Mouse (Mus musculus): Measurements from ENCODE around the gene Cilp2. TPM values are rescaled to one million over a fixed set of nuclear protein-coding genes. Genes with fewer than 3 reads are reported as not detected.

Cilp2 gene
- polyA plus RNA-seq, 1 experiment: 0.02 TPM

GRCm38 (mm10) chr8:69884141-69884540, 3.3 kb downstream of the Cilp2 start:
- no peak for TF ChIP-seq GATA1 (IDR thresholded peaks at IDR 0.05; ENCODE audit: low read length)

DNA sequence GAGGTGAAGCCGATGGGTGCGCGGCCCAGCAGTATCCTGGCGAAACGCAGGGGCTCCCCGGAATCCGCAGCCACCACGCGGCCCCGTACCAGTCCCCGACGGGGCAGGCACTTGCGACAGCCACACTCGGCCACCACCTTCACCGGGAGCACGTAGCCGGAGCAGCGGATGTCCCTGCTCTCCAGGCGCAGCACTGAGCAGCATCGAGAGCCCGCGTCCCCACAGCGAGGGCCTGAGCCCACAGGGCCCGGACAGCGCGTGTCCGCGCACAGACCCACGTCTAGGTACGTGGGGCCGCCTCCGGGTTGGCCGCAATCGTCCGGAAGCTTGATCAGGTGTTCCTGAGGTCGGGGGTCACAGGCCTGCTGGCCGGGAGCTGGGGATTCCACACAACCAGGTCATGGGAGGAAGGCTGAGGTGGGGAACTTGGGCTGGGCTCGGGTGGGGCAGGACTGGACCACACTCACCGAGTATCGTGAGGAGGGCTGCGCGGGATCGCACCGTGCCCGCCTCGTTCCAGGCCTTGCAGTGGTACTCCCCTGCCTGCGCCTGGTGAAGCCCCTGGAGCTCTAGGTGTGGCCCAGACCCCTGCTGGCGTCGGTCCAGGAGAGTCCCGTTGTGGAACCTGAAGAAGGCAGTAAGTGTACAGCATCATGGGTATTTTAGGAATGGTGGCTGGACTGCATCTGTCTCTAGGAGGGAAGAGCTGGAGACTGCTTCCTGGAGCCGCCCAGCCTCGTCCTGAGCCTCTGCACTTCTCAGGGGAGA, 4.5 kb downstream of the Cilp2 start:
- TF ChIP-seq GATA1 (IDR thresholded peaks at IDR 0.05; ENCODE audit: low read length): no peak

- no peak for TF ChIP-seq GATA1 (IDR thresholded peaks at IDR 0.05; ENCODE audit: low read length)
These were observed 5.3 kb downstream of the Cilp2 start for GRCm38 (mm10) chr8:69882021-69882756.

GRCm38 (mm10) chr8:69881261-69881865, 6.1 kb downstream of the Cilp2 start:
- no peak for TF ChIP-seq GATA1 (IDR thresholded peaks at IDR 0.05; ENCODE audit: low read length)

- TF ChIP-seq GATA1 (IDR thresholded peaks at IDR 0.05; ENCODE audit: low read length): no peak
These were observed 6.6 kb downstream of the Cilp2 start for GRCm38 (mm10) chr8:69880841-69881240.

- TF ChIP-seq GATA1 (IDR thresholded peaks at IDR 0.05; ENCODE audit: low read length): no peak
These were observed 7.8 kb downstream of the Cilp2 start for GRCm38 (mm10) chr8:69879678-69880077.

DNA sequence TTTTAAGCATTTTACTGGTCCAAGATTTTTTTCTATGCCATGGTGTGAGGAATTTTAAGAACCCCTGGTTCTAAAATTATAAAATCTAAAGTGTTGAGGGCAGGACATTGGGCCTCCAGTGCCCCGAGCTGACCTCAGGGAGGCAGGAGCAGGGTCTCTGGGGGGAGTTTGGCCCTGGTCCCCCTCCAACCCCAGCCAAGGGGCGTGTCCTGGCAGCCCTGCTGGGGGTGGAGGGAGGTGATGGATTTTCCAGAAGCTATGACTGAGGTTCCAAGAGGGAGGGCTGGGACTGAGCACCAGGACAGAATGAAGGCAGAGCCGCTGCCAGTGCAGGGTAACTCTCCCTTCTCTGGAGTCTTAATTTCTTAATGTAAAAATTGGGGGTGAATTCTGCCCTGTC, 9.5 kb downstream of the Cilp2 start:
- TF ChIP-seq GATA1 (IDR thresholded peaks at IDR 0.05; ENCODE audit: low read length): no peak

DNA sequence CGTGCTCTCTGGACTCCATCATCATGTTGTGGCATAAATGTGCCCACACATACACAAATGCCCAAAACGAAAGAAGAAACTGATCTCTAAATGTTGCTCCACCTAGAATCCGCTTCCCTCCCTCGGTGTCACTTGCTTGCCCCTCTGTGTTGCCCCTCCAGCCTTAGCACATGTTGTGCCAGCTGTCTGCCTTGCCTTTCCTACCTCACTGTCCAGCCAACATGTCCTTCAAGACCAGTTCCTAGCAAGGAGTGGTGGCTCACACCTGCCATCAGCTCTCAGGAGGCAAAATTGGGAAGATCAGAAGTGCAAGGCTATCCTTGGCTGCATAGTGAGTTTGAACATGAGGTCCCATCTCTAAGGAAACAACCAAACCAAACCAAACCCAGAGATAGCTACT, 10.1 kb downstream of the Cilp2 start:
- no peak for TF ChIP-seq GATA1 (IDR thresholded peaks at IDR 0.05; ENCODE audit: low read length)

DNA sequence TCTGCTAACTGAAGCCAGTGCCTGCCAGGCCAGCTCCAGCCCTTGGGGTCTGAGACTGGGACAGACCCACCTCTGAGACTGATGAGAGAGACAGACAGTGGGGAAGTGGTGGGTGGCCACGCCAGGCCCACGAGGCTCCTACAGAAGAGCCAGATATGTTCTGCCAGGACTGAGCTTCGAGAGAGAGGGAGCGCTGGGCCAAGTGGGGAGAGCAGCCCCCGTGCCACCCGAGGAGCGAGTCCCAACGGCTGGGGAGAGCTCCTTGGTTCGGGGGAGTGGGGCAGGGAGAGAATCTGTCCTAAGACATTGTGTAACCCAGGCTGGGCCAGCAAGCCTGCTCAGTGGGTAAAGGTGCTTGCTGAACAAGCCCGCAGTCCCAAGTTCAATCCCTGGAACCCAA, 10.5 kb downstream of the Cilp2 start:
- TF ChIP-seq GATA1 (IDR thresholded peaks at IDR 0.05; ENCODE audit: low read length): no peak

DNA sequence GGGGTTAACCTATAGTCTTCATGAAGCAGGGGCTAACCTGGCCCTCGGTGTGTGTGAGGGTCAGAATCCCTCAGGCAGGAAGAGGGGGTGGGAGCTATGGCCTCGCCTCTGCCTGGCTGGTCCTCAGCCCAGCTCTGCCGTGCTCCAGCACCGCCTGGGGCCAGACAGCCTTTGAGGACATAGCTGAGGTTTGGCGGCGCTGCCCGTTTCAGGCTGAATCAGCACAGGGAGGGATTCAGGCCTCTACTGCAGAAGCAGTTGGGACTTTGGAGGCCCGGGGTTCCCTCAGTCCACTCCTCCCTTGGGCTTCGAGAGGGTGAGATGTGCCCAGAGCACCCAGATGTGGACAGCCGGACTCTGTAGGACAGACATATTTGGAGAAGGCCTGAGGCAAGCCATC, 11.4 kb downstream of the Cilp2 start:
- TF ChIP-seq GATA1 (IDR thresholded peaks at IDR 0.05; ENCODE audit: low read length): no peak

- no peak for TF ChIP-seq GATA1 (IDR thresholded peaks at IDR 0.05; ENCODE audit: low read length)
These were observed 12.8 kb downstream of the Cilp2 start for GRCm38 (mm10) chr8:69874654-69875053.

DNA sequence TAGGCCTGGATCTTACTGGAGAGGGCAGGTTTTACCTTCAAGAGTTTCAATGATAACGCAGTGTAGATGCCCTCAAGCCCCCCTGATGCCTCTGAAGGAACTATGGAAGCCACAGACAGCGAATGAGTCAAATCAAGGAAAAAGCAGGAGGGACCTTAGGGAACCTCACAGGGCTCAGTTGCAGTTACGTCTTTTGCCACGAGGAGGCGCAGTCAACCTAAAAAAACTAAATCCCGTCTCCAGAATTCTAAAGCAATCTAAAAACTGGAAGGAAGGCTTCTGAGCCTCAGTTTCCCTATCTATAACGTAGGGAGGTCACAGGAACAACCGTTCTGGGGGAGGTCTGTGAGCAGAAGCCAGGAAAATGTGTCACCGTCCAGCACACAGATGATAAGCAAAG, 13.3 kb downstream of the Cilp2 start:
- no peak for TF ChIP-seq GATA1 (IDR thresholded peaks at IDR 0.05; ENCODE audit: low read length)

DNA sequence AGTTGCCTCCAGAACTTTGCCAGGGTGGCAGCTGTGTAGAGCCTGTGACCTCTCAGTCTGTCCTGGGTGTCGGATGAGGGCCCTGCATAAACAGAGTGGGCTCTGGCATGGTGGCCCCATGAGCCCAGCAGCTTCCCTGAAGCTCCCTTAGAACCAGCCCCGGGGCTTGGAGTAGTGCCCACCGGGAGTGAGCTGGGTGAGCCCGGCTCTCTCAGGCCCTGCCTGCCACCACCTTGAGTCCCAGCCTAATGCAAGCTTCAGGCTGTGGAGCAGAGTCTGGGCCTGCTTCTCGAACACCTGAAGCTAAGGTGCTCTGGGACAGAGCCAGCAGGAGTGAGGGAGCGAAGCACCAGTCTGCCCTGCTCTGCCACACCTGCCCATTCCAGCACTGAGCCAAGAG, 16.6 kb downstream of the Cilp2 start:
- no peak for TF ChIP-seq GATA1 (IDR thresholded peaks at IDR 0.05; ENCODE audit: low read length)

DNA sequence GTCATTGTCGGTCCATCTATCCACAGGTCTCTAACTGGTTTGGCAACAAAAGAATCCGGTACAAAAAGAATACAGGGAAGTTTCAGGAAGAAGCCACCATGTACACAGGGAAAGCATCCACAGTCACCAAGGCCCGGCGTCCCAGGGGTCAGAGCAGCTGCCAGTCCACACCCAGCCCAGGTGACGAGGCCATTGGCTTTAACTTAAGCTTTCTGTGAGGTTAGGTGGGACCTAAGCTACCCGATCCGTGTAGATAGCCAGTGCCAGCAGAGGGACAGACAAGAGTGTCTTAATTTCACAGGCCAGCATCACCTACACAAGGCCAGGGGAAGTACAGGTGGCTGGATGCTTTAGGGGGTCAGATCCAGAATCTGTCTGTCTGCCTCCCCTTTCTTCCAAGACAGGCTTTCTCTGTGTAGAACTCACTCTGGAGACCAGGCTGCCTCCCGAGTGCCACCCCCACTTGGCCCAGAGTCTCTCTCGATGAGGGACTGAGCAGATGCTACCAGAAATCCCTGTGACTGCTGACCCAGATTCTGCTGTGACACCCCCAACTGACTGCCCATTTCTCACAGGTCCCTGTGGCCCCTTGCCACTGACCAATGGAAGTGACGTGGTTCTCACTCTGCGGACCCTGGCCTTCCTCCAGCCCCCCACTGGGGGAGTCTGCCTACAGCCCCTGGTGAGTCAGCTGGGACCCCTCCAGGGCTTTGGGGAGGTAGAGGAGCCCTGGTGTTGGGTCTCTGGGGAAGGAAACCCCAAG, 17.3 kb downstream of the Cilp2 start:
- TF ChIP-seq GATA1 (IDR thresholded peaks at IDR 0.05; ENCODE audit: low read length): no peak

GRCm38 (mm10) chr8:69867696-69868326, 19.7 kb downstream of the Cilp2 start:
- no peak for TF ChIP-seq GATA1 (IDR thresholded peaks at IDR 0.05; ENCODE audit: low read length)

All from G1E-ER4 (cell line).